Mouse (Mus musculus): Measurements from ENCODE around the gene Hist1h1a.
"Not testable (repeated sequence)": the region's sequence is repeated elsewhere in the genome, so short reads cannot be mapped to it uniquely, and the experiment has no call there.

DNA sequence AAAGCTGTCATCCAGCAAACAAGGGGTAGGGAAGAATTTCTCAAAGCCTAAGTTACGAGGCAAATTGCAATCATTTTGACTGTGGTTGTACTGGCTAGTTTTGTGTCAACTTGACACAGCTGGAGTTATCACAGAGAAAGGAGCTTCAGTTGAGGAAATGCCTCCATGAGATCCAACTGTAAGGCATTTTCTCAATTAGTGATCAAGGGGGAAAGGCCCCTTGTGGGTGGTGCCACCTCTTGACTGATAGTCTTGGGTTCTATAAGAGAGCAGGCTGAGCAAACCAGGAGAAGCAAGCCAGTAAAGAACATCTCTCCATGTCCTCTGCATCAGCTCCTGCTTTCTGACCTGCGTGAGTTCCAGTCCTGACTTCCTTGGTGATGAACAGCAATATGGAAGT is 6.1 kb downstream of the Hist1h1a start, which contains the start of gene Trim38:
- not testable (repeated sequence) for TF ChIP-seq POLR2A (IDR thresholded peaks at IDR 0.05; ENCODE audit: low read depth, low read length); CTCF (conservative IDR thresholded peaks at IDR 0.05; ENCODE audit: insufficient read depth, insufficient read length, low read depth, low read length)

Data from kidney, adult 2 months (tissue).